Mouse (Mus musculus) embryonic fibroblast, embryonic 13.5 days (primary cell): ENCODE measurements at regions not wholly inside any gene's neighbourhood (a gene's known extent, or its start where the extent isn't known, plus 50 kb on each side); places are given as distances from the start of the nearest gene placed in this dataset.

Experiments used
- H3K27ac ChIP-seq: 2 replicates; pipeline ENCODE4 v1.5.1; 2012; ENCODE audit warnings: low read length, control low read depth, inconsistent platforms; ENCODE audit not compliant: insufficient read depth
- H3K4me1 ChIP-seq: 2 replicates; pipeline ENCODE4 v1.6.1; 2011; ENCODE audit warnings: low read length; ENCODE audit not compliant: control insufficient read depth, insufficient read depth
- H3K4me3 ChIP-seq: 2 replicates; pipeline ENCODE4 v1.5.1; 2011; ENCODE audit warnings: mild to moderate bottlenecking, control low read depth, low read length; ENCODE audit not compliant: insufficient read depth
- CTCF ChIP-seq: IDR thresholded peaks from 2 replicates; pipeline ENCODE4 v1.5.1; 2011; ENCODE audit warnings: mild to moderate bottlenecking, control low read depth, low read length, moderate library complexity, borderline replicate concordance; ENCODE audit not compliant: insufficient read depth
- POLR2A ChIP-seq: IDR thresholded peaks from 2 replicates; pipeline ENCODE4 v1.6.1; 2011; ENCODE audit warnings: low read depth, mild to moderate bottlenecking, control low read depth, low read length, moderate library complexity

- Histone ChIP-seq H3K27ac (no peak overlapping the region), H3K4me3 (no peak overlapping the region), H3K4me1 (no peaks in the 10 kb centered on the region)
- TF ChIP-seq POLR2A (no peak), CTCF (no peak)
Measured at GRCm38 (mm10) chr12:27187480-27187879, 154.9 kb downstream of the Sox11 start.

GRCm38 (mm10) chr12:27182397-27183375, 159.7 kb downstream of the Sox11 start:
- TF ChIP-seq CTCF (no peak), POLR2A (no peak)
- Histone ChIP-seq H3K4me3 (no peak overlapping the region), H3K4me1 (no peaks in the 10 kb centered on the region), H3K27ac (no peak overlapping the region)

DNA sequence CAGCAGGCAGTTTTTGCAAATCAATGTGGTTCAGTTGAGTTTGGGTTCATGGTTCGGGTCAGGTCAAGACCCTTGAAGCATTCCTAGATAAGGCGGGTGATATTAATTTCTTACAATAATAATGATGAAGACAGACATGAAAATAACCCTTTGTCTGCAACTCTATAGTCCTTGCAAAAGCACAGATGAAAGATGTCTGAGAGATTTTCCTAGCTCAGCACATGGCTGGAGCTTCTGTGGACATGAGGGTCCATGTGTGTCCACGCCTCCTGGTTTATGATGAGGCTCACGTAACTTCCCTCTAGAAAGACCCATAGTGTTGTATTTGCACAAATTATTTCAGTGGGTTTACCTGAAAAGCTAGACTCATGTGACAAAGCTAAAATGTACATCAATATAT, 168.8 kb downstream of the Sox11 start:
- no peaks in the 10 kb centered on the region for H3K4me1 ChIP-seq
- no peak overlapping the region for H3K27ac ChIP-seq
- no peak overlapping the region for H3K4me3 ChIP-seq
- TF ChIP-seq CTCF, result no peak
- TF ChIP-seq POLR2A, result no peak

GRCm38 (mm10) chr12:27173151-27173550, 169.2 kb downstream of the Sox11 start:
- H3K27ac ChIP-seq, result no peak overlapping the region
- H3K4me1 ChIP-seq, result no peaks in the 10 kb centered on the region
- H3K4me3 ChIP-seq, result no peak overlapping the region
- TF ChIP-seq POLR2A (no peak), CTCF (no peak)

DNA sequence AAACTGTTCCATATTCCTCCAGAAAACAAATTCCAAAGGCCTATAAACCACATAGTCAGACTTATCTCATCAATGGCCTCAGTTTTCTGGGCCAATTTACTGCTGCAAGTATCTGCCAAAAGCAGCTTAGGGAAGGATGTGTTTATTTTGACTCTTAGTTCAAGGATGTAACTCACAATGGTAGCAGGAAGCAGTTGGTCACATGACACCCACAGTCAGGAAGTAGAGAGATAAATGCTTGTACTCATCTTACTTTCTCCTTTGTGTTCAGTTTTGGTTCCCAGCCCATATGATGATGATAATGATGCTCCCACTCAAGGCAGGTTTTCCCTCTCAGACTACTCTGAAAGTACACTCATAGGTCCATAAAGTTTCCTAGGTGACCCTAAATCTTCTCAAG, 170.8 kb downstream of the Sox11 start:
- no peak overlapping the region for H3K27ac ChIP-seq
- H3K4me3 ChIP-seq, result no peak overlapping the region
- no peaks in the 10 kb centered on the region for H3K4me1 ChIP-seq
- TF ChIP-seq POLR2A (no peak), CTCF (no peak)

DNA sequence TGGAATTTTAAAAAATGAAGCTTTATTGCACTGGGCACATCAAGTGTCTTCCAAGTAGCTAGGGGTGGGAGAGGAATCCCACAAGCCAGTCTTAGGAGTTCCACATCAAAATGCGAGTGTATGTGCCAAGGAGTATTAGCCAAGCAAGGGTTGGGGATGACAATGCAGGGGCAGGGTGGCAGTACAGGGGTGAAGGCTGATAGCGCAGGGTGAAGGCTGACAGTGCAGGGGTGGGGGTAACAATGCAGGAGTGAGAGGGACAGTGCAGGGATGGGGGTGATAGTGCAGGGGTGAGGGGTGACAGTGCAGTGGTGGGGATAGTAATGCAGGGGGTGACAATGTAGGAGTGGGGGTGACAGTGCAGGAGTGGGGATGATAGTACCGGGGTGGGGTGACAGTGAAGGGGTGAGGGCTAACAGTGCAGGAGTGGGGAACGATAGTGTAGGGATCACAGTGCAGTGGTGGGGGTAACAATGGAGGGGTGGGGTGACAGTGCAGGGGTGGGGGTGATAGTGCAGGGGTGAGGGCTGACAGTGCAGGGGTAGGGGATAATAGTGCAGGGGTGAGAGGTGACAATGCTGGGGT, 177.4 kb downstream of the Sox11 start:
- TF ChIP-seq CTCF (no peak), POLR2A (no peak)
- H3K4me3 ChIP-seq, result no peak overlapping the region
- H3K27ac ChIP-seq, result no peak overlapping the region
- H3K4me1 ChIP-seq, result peaks cover 3% of the 10 kb centered on the region; the same call in 1 of the 2 replicates

DNA sequence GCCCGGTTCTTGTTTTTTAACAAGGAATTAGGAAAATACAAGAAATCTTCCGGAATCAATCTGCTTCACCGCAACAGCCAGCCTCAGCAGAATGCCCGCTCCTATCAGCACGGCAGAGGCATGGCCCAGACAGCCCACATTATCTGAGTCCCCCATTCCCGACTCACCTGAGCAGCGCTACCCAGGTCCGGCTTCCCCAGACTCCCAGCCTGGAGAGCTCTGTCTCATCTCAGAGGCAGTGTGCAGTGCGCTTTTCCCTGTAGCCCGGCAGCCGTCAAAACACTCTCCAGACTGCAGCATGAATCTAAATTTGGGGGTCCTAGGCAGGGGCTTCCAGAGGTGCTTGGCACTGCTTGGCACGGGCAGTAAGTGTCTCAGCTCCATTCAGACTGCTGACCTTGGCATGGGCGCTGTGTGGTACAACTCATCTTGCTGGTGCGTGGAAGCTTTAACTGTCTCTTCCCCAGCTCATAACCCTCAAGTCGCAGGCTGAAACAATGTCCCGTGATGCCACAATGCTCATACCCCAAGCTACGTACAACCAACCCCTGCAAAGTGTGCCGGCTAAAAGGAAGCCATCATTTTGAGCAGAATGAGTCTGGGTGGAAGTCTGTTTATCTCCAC, 182.2 kb downstream of the Sox11 start:
- no peak overlapping the region for H3K27ac ChIP-seq
- peaks cover 3% of the 10 kb centered on the region; the same call in 1 of the 2 replicates for H3K4me1 ChIP-seq
- TF ChIP-seq POLR2A (no peak), CTCF (no peak)
- H3K4me3 ChIP-seq, result no peak overlapping the region

GRCm38 (mm10) chr12:27159416-27160062, 182.8 kb downstream of the Sox11 start:
- TF ChIP-seq POLR2A, result no peak
- TF ChIP-seq CTCF, result no peak
- Histone ChIP-seq H3K4me1 (peaks cover 1% of the 10 kb centered on the region; the same call in 1 of the 2 replicates), H3K27ac (no peak overlapping the region), H3K4me3 (no peak overlapping the region)
